Mouse (Mus musculus) erythroid progenitor cell, adult 5-6 weeks (primary cell): Measurements from ENCODE around the gene Lrrc8a. TPM values are rescaled to one million over a fixed set of nuclear protein-coding genes. Genes with fewer than 3 reads are reported as not detected.

Source experiments
- ATAC-seq: replicated peaks from 2 replicates; pipeline ENCODE4 v1.8.0; 2016; ENCODE audit warnings: moderate number of reproducible peaks, mild to moderate bottlenecking, moderate TSS enrichment, inconsistent platforms; ENCODE audit not compliant: poor library complexity, low FRiP score, severe bottlenecking
- total RNA-seq, 2 experiments: library from RNA; stranded (forward) in 1 of 2; stranded (reverse) in 1 of 2; fragments of 150-400 nt in 1 of 2; fragments of 186-747, 209-891 nt in 1 of 2; gene quantifications; 2 replicates each; pipeline versions ENCODE4 v1.2.3 to v1.2.4; 2015 to 2017; ENCODE audit warnings: low replicate concordance in 2 of 2

Gene Lrrc8a
- total RNA-seq, 2 experiments from 2014 or later: 9.6 to 10.7 TPM

DNA sequence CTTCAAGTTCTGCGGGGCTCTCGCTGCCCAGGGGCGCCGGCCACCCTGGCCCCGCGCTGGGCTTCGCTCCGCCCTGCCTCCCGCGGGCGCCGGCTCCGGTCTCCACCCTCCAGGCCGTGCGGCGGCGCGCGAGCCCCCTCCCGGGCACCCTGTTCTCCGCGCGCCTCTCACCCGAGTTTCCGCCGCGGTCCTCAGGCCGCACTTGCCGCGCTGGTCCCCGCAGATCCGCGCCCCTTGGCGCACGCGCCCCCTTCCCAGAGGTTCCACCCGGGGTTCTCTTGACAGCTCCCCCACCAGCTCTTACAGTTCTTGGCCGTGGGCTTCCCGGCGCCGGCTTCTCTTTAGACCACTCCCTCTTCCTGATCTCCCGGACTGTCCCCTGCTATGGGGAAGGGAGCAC, 366 bp downstream of the Lrrc8a start:
- ATAC-seq: peak; percentile 30

DNA sequence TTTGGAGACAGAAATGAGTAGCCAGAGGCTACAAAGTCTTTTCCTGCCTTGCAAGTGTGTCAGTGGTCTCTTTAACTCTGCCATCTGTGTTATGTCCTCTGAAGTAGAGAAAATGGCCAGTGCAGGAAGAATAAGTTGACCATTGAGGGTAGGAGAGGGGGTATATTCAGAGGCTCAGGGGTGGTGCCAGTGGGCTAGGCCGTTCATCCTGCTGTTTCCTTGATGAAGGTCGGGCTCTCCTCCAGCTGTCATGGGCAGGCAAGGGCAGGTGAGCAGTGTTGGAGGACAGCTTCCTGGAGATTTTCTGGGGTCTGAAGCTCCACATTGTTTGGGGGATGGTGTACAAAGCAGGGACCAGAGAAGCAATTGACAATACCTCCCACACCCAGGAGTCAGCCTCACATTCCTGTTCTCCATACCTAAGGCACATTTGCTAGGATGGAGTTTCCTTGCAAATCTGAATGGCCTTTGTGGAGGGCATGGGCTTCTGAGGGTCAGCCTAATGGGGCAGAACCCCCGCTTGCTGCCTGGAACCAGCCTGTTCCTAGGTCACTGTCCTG, 1.5 kb downstream of the Lrrc8a start:
- ATAC-seq: no peak

DNA sequence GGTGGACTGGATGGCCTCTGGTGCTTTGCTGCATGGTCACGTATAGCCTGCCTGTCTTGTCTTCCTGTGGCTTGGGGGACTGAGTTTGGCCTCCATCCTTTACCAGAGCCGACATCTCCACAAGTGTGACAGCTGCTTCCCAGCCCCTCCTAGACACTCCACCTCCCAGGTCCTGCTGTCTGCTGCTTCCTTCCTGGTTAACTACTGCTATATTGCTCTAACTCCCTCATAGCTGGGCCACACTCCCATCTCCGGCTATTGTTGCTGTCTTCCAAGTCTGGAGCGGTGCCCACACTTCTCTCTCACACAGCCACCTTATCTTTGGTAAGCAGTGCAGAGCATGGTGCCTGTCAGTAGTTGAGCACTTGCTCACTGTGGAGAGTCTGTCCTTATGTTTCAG, 2.3 kb downstream of the Lrrc8a start:
- peak; percentile 67 for ATAC-seq

DNA sequence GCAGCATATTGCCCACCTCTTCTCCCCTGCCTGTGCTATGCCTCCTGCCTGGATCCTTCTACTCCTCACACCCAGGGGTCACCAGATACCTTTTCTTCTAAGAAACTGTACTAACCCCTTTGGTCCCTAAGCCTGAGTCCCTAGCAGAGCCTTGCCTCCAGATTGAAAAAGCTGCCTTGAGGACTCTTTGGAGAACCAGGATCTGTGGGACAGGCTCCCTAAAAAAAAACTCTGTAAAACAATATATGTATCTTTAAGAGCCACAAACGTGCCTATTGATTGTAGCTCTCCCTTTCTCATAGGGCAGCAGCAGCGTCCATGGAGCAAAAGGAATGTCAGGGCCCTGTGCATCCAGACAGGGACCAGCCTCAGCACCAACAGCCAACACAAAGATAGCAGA, 2.8 kb downstream of the Lrrc8a start, which contains the start of gene Gm28035:
Gene Gm28035 (plus strand): TSS at position 301 of the 400 bp plus-strand sequence.
- no peak for ATAC-seq

DNA sequence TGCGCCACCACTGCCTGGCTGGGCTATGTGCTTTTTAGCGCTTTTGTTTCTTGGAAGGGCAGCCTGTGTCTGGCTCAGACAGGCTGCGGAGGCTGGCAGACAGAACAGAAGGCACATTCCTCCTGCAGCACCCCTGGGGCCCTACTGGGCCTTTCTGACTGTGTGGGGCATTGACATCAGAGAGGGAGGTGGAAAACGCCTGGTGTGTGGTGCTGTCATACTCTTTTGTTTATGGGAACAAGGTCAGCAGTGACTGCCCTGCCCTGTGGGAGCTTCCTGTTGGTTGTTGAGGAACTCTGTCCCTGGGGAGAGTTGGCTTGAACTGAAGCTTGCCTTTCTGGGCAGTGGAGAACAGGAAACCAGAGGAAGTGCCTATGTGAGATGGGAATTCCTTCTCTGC, 5.0 kb downstream of the Lrrc8a start:
- no peak for ATAC-seq

DNA sequence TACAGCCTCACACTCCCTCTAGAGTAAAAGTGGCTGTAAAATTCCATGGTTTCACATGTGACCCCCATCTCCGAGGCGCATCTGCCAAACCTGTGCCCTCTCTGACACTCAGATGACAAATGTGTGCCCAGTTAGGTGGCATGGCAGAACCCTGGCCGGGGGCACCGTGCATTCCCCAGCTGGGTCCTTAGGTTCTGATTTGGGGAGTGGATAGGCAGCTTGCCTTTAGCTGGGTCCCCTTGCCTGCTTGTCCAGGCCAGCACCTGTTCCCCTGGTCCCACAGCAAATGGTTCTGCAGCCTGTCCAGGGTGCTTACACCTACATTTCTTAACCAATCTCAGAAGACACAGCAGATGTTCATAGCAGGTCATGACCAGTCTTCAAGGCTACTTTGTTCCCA, 5.9 kb downstream of the Lrrc8a start:
- no peak for ATAC-seq

DNA sequence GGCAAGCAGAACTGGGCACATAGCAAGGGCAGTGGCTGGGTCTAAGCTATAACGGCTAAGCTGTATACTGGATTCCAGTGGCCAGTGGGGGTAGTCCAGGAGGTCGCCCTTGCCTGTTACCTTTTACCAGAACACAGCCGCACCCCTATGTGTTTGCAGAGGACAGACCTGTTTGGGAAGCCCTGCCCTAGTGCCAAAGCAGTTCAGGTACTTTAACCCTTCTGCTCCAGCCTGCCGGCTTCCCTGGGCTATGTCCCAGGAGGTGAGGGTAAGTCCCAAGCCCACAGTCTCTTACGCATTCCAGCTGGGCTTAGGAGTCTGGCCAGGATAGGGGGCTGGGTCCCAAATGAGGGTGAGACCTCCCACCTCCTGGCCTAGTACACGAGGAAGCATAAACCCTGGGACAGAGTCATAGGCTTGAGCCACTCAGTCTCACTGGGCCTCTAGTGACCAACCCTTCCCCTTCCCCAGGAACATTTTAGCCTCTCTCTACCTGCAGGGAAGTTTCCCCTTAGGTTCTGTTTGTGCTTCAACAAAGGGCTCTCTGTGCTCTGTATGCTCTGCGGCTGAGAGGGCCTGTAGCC, 7.2 kb downstream of the Lrrc8a start:
- ATAC-seq: no peak

DNA sequence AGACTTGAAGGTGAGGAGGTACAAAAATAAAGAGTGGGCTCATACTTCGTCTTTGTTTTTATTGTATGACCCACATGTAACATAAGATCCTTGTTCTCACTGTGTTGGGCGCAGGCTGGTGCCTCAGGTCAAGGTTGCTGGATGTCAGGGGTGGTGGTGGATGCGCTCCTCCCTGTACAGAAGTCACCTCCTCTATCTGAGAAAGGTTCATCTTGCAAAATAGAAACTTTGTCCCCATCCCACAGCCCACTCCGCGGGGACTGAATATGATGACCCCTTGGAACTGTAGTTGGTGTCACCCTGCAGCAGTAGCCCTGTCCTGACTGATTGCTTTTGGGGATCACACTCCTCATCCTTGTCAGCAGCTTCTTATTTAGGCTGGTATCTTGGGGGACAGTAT, 9.5 kb downstream of the Lrrc8a start:
- no peak for ATAC-seq

DNA sequence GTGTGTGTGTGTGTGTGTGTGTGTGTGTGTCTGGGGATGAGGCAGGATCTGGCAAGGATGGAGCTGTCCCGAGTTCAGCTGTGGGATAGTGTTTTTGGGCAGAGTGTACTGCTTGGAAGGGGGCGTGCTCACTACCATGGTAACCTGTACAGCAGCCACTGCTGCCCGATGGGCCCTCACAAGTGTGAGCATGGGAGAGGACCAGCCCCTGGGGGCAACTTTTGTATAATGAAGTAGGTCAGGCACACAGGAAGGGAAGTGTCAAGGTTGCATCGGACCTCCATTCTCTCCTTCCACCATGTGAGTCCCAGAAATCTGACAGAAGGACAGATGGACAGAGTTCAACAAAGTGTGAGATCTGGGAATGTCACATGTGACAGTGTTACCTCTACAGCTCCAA, 10.2 kb downstream of the Lrrc8a start:
- no peak for ATAC-seq

DNA sequence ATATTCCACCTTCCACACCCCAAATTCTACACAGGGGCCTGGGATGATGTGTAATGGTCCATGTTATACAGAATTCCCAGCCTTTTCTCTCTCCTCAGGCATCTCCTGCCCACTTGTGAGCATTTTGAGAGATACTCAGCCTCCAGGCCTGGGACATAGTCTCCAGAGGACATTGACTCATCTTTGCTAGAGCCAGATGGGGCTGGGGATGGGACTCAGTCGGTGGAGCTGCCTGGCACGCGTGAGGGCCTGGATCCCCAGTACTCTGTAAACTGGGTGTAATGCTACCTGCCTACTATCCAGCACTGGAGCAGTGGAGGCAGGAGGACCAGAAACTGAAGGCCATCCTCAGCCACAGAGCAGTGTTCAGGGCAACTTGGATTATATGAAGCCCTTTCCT, 11.7 kb downstream of the Lrrc8a start:
- ATAC-seq: no peak

DNA sequence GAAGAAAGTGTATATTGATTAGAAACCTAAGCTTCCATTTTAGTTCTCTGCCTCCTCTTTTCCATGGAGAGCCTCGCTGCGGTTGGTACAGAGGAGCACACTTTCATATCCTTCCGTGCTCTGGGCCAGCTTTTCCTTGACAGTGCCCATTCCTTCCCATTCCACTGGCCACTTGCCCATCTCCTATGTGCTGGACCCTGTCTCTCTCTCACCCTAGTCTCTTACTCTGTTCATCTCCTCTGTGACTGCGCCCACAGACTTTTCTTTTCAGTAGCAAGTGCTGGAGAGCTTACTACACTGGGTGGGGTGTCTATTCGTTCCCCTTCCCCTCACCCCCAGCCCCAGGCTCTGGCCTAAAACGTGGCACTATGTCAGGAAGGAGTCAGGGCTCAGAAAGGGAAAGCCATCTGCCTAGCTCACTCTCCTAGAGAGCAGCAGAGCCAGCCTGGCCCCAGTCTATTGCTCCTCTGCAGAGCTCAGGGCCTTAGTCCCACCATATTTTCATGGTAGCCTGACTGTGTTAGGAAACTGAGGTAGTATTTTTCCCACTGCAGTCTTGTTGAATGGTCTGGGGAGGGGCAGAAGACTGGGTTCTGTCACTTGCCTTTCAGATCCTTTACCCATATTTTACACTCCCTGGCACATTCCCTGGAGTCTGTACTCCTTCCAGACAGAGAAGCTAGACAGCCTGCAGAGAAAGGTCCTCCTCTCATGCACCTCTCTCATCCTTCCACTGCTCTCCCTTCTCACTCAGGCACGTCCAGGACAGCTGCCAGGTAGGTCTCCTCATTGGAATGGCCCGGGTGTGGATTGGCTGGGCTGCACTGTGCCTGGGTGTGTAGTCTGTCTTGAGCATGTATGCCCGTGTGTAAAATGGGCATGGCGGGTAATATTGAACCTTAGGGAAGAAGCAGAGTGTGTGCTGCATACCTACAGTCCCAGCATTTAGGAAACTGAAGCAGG, 12.9 kb downstream of the Lrrc8a start:
- no peak for ATAC-seq

DNA sequence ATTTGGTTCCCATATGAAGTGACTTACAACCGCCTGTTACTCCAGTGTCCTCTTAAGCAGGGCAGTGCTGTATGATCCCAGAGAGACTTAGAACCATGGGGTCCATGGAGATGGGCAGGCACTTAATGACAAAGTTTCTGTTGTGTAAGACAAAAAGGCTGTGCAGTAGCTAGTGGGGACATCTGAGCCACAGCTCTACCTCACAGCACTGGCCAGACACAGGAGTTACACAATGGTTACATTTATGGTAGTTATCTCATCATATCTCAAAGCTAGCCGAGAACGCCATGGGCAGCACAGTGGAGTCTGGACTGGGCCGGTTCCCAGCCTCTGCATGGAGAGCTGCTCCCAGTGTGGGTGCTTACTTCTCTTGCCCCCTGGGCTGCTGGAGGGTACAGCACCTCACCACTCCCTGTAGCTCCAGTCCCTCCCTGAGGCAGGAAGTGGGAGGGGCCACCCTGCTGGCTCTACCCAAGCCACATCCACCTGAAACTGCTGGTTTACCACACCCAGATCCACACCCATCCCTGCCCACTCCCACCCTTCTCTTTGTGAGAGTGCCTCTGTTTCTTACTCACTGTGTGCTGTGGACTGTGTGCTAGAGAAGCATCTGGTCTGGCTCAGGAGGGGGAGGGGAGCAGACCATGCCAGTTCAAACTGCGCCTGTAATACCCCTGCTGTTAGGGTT, 14.0 kb downstream of the Lrrc8a start:
- ATAC-seq: peak; percentile 48

DNA sequence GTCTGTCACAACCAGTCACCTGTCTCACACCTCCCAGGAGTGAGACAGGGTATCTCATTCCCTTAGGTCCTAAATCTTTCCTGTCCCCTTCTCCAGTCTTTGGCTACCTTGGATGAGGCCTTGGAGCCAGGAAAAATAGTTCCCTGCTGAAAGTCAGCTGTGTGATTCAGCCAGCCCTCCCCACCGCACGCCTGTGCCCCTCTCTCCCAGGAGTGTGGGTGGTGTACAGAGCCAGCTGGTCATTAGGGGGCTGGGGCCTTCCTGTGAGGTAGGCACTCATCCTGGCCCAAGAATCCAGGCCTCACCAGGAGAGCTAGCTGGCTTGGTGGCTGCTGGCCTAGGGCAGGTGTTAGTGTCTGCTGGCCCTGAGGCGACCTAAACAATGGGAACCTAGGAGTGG, 15.0 kb downstream of the Lrrc8a start:
- ATAC-seq: no peak

DNA sequence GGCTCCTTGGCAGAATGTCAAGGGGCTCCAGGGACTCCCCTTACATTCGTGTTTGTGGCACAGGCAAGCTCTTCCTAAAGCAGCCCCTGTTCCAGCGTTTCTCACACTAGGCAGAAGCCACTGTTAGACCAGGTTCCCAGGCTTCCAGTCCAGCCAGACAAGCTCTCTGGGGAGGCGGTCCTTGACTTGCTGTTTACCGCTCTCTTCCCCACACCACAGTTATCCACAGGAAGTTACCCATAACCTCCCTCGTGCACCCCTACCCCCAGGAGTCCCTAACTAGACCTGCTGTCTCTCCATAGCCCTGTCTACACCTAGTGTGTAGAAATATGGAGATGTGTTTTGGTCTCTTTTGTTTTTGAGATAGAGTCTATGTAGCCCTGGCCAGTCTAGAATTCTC, 16.3 kb downstream of the Lrrc8a start:
- no peak for ATAC-seq

DNA sequence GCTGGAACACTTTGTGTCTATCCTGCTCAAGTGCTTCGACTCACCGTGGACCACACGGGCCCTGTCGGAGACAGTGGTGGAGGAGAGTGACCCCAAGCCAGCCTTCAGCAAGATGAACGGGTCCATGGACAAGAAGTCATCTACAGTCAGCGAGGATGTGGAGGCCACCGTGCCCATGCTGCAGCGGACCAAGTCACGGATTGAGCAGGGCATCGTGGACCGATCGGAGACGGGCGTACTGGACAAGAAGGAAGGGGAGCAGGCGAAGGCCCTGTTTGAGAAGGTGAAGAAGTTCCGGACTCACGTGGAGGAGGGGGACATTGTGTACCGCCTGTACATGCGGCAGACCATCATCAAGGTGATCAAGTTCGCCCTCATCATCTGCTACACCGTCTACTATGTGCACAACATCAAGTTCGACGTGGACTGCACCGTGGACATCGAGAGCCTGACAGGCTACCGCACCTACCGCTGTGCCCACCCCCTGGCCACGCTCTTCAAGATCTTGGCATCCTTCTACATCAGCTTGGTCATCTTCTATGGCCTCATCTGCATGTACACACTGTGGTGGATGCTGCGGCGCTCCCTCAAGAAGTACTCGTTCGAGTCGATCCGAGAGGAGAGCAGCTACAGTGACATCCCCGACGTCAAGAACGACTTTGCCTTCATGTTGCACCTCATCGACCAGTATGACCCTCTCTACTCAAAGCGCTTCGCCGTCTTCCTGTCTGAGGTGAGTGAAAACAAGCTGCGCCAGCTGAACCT, 18.3 kb downstream of the Lrrc8a start:
- no peak for ATAC-seq

DNA sequence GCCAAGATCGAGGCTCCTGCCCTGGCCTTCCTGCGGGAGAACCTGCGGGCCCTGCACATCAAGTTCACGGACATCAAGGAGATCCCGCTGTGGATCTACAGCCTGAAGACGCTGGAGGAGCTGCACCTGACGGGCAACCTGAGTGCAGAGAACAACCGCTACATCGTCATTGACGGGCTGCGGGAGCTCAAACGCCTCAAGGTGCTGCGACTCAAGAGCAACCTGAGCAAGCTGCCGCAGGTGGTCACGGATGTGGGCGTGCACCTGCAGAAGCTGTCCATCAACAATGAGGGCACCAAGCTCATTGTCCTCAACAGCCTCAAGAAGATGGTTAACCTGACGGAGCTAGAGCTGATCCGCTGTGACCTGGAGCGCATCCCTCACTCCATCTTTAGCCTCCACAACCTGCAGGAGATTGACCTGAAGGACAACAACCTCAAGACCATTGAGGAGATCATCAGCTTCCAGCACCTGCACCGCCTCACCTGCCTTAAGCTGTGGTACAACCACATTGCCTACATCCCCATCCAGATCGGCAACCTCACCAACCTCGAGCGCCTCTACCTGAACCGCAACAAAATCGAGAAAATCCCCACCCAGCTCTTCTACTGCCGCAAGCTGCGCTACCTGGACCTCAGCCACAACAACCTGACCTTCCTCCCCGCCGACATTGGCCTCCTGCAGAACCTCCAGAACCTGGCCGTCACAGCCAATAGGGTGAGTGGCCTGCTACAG, 19.3 kb downstream of the Lrrc8a start:
- ATAC-seq: no peak

DNA sequence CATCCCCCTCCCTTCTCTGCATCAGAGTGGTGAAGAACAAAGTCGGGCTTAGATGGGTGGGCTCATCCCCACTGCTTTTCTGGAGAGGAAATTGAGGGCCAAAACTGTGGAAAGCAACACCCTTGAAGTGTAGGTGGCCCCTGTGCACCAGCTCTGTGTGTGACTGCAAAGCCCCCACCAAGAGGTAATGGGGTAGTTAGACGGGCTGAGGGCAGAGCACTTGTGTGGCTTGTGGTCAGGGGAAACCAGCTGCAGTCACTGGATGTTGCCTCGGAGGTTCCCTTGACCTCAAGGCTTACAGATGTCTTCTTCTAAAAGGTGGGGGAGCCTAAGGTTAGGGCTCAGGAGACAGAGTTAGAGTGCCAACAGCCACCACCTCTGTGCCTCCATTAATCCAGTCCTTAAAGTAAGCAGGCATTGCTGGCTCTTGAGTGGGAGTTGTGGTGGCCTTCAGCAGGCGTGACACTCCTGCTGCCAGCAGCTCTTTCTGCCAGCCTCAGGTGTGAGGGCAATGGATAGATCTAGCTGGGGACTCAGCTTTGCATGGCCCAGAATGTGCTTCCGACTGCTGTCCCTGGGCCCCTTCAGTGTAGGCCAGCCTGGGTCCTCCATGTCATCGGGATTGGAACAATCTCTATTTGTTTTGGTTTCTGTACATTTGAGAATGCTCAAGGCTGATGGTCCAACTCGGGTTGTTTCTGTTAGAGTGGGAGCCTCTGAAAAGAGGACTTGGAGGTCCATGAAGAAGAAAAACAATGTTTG, 20.4 kb downstream of the Lrrc8a start:
- no peak for ATAC-seq

DNA sequence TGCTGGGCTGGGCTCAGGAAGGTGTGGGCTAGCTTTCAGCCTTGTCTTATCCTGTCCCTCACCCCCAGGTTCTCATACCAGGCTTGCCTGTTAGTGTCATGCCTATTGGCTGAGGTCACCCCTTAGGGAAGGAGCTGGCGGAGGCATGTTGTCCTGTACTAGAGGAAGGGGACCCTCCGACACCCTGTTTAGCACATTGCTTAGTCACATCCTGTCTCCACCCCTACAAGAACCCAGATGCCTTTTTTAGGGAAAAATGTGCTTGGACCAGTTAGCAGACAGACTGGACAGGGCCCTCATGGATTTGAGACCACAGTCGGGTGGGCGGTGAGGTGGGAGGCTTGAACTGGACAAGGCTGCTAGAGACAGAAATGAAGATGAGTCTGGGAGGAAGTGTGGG, 21.1 kb downstream of the Lrrc8a start:
- ATAC-seq: no peak
